Mouse (Mus musculus): ENCODE measurements around the gene Flii.

The Flii gene

DNA sequence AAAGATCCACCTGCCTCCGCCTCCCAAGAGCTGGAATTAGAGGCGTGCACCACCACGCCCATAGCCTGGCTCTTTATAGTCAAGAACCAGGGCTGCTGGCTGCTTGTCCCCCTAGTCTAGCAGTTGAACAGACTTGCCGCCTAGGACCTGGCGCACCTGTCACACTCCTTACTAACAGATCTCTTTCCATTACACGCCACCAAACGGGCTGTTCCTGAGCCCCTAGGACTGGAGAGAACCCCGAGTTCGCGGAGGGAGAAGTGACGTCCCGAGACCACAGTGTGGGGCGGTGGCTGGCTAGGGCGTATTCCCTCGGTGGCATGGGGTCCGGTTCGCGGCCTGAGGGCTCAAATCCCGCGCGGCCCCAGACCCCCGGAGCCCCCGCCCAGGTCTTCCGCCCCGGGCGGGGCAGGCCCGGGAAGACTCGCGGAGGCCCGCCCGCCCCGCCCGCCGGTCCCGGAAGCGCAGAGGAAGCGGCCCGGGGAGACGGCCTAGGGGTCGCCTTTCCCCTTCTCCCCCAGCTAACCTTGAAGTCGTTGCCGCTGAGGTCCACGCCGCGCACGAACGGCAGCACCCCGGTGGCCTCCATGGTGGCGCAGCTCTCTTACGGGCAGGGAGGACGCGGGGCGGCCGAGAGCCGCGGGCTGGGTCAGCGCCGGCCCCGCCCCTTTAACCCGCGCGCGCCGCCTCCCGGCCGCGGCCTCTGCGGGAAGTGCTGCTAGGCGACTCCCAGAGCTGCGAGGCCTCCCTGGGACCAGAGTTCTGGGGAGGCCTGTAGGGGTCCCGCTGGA, at the start of gene Flii:
Gene Flii (minus strand): TSS at position 663 of the 791 bp plus-strand sequence.
- DNase-seq (ENCODE audit: low spot score in 2 of 2) = peak; percentile 63 to 81

DNA sequence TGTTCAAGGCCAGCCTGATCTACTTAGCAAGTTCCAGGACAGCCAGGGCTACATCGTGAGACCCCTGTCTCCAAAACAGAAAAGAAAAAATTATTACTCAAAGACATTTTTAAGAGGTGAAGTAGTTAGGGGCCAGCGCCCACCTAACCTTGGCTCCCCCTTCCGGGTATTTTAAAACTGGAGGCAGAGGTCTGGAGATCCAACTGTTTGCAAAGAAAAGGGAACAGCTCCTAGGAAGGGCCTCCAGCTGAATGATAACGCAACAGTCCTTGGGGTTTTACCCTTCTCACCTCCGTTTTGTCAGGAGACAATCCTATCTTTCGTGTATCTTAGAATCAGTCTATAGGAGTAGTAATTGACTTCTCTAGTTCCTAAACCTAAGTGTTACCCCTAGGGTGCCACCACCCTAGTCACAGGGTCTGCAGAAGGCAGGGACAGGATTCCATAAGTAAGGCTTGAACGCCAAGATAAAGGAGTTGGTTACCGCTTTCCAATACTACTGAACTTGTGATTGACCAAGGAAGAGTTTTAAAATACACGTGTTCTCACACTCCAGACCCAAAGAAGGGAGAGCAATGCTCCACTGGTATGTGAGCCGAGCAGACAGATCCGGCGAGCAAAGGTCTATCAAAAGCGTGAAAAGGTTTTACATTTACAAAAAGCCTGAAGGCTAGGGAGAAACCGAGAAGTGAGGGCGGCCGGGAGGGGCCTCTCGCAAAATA, 49.2 kb upstream of the Flii start:
- no peak for DNase-seq (ENCODE audit: low spot score in 2 of 2)

DNA sequence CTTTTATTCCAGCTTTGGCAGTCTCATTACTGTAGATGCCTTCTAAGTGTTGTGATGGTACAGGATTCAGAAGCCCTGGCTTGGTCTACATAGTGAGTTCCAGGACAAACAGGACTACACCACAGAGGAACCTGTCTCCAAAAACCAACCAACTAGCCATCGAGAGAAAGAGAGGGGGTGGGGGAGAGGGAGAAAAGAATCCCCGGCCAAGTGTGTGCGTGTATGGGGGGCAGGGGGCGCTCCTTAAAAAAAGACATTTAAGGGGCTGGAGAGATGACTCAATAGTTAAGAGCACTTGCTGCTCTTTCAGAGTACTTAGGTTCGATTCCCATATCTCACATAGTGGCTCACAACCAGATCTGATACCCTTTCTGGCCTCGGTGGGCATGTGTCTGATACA, 48.5 kb upstream of the Flii start:
- DNase-seq (ENCODE audit: low spot score in 2 of 2) = no peak

- no peak for DNase-seq (ENCODE audit: low spot score in 2 of 2)
These were observed 47.8 kb upstream of the Flii start for GRCm38 (mm10) chr11:60774841-60775240.

DNA sequence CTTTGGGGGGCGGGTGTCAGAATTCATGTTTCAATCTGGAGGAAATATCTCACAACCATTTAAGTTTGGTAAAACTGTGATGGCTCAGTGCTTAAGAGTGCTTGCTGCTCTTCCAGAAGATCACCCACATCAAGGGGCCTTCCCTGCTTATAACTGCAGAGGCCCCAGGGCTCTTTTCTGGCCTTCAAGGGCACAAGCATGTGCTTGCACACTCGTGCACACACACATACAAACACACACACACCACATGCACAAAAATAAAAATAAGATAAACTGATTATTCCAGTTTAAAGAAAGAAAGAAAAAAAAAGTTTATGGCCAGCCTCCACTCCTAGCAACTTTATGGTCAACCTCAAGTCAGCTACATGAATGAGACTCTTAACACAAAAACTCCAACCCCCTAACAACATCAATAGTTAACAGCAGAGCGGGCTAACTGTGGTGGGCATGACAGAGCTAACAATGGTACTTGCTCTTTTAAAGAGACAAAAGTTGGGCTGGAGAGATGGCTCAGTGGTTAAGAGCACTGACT, 47.2 kb upstream of the Flii start:
- no peak for DNase-seq (ENCODE audit: low spot score in 2 of 2)

- no peak for DNase-seq (ENCODE audit: low spot score in 2 of 2)
These were observed 45.1 kb upstream of the Flii start for GRCm38 (mm10) chr11:60772161-60772560.

- no peak for DNase-seq (ENCODE audit: low spot score in 2 of 2)
These were observed 43.7 kb upstream of the Flii start for GRCm38 (mm10) chr11:60770776-60771175.

DNA sequence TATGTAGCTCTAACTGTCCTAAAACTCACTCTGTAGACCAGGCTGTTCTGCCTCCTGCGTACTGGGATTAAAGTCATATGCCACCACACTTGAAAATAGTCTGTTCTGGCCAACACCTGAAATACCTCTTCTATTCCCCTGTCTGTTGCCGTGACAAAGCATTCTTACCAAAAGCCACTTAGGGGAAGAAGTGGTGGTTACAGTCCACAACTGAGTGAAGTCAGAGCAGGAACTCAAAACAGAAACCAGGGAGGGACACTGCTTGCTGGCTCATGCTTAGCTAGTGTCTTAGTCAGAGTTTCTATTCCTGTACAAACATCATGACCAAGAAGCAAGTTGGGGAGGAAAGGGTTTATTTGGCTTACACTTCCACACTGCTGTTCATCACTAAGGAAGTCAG, 42.3 kb upstream of the Flii start:
- no peak for DNase-seq (ENCODE audit: low spot score in 2 of 2)

DNA sequence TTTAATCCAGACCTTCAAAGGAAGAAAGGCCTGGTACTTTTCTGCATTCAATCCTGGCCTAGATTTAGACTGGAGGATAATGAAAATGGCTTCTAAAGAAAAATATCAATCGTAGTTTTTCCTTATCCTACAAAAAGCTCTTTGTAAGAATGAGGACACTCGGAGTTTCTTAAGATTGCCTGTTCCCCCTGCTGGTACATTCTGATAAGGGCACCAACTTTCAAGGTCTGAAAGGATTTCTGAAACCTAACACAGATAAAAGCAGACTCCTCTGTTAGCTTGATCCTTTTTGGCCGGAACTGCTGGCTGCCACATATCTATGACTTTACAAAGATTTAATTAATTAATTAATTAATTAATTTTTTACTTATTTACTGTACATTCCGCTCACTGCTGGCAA, 39.9 kb upstream of the Flii start:
- no peak for DNase-seq (ENCODE audit: low spot score in 2 of 2)

- no peak for DNase-seq (ENCODE audit: low spot score in 2 of 2)
These were observed 34.6 kb upstream of the Flii start for GRCm38 (mm10) chr11:60761681-60762080.

GRCm38 (mm10) chr11:60755570-60755969, 28.5 kb upstream of the Flii start:
- no peak for DNase-seq (ENCODE audit: low spot score in 2 of 2)

- DNase-seq (ENCODE audit: low spot score in 2 of 2) = no peak
These were observed 13.3 kb upstream of the Flii start for GRCm38 (mm10) chr11:60740321-60740720.

- DNase-seq (ENCODE audit: low spot score in 2 of 2) = no peak
These were observed 10.4 kb upstream of the Flii start for GRCm38 (mm10) chr11:60737450-60737849.

- no peak for DNase-seq (ENCODE audit: low spot score in 2 of 2)
These were observed 9.4 kb upstream of the Flii start for GRCm38 (mm10) chr11:60736491-60736890.

- no peak for DNase-seq (ENCODE audit: low spot score in 2 of 2)
These were observed 8.1 kb upstream of the Flii start for GRCm38 (mm10) chr11:60735191-60735590.

- DNase-seq (ENCODE audit: low spot score in 2 of 2) = no peak
These were observed 7.1 kb upstream of the Flii start for GRCm38 (mm10) chr11:60734206-60734605.

DNA sequence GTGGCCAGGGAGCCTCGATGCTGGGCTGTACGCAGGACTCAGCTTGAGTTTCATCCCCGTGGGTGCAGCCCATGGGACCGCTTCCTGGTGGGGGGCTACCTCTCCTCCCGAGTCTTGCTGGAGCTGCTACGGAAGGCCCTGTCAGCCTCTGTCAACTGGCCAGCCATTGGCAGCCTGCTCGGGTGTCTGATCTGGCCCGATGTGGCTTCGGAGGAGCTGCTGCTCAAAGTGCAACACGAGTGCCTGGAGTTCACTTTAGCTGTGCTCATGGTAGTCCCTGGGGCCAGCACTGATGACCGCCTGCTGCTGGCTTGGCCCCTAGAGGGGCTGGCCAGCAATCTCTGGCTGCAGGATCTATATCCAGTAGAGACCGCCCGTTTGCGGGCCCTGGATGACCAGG, 4.2 kb upstream of the Flii start:
- no peak for DNase-seq (ENCODE audit: low spot score in 2 of 2)

DNA sequence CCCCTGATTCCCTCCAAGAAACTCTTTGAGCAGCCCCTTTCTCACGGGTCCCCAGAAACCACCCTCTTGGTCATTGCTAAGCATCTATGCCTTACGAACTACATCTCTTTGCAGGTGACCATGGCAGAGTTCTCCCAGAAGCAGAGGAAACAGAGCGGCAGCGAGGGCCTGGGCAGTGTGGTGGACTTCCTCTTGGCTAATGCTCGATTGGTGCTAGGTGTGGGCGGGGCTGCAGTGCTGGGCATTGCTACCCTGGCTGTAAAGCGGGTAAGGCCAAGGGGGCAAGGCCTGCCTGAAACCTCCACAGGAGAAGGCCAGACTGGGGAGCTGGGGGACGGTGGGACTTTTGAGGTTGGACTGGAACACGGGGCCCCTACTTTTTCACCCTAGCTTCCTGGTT, 3.1 kb upstream of the Flii start:
- no peak for DNase-seq (ENCODE audit: low spot score in 2 of 2)

- no peak for DNase-seq (ENCODE audit: low spot score in 2 of 2)
These were observed 2.2 kb upstream of the Flii start for GRCm38 (mm10) chr11:60729217-60729641.

DNA sequence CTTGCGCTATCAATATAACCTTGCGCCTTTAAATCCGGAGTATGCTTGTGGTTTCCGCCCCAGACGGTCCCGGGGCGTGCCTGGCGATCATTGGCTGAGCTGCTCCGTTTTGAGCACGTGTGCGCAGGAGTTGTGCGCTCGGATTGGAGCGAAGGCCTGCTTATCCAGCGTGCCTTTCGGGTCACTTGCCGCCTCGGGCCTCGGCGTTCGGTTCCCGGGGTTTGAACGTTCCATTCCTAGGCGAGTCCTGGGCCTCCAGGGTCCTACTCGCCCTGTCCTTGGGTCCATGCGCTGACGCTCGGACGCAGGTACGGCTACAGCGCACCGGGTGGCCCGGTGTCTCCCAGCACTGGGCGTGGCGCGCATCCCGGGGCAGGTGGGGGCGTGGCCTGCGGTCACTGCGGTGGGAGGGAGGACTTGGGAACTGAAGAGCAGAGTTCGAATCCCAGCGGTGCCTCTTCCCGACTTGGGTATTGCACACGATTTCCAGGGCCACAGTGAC, 1.2 kb upstream of the Flii start, which contains the start of gene Mief2:
Gene Mief2 (plus strand): TSS at position 139 of the 502 bp plus-strand sequence.
- DNase-seq (ENCODE audit: low spot score in 2 of 2) = peak; percentile 87 to 88

GRCm38 (mm10) chr11:60727392-60728140, 503 bp upstream of the Flii start:
- peak in 1 of 2 experiments; percentile 14 for DNase-seq (ENCODE audit: low spot score in 2 of 2)

DNA sequence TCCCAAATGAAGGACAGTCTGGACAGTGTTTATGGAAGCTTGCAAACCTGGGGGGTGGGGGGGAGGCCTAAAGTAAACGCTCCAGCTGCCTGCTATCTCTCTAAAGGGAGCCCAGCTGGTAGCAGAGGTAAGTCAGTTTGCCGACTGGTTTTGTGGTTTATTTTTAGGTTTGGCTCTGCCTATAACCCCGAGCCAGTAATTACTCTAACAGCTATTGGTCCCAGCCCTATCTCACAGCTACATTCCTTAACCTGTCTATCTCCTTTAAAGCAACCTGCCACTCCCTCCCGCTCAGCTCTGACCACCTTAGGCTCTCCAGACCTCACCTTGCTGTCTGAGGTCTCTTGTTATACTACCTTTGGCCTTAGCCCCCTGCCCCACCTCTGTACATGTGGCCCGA, 7.8 kb downstream of the Flii start:
- no peak for DNase-seq (ENCODE audit: low spot score in 2 of 2)

Data from thymus, postnatal 10 days (tissue).